Comparison of ENCODE assay signal across 8 mouse cellular contexts in the genomic region with DNA sequence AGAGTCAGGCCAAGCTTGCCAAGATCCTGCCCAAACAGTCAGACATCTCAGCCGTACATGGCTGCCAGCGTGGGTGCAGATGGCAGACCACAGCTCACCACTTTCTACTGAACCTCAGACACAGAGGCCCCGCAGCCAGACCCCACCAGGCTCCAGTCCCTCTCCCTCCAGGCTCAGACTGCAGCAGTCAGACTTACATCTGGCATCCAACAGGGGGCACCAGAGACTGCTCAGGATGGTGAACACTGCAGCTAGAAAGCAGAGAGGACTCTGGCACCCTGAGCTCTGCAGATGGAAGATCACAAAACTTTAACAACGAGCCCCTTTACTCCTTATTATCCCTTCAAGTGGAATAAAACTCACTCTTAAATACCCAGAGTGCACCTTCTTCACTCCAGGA. TPM values are rescaled to one million over a fixed set of nuclear protein-coding genes. Genes with fewer than 3 reads are reported as not detected.
DNase-seq lines count a peak whose midpoint lies in the region; ATAC-seq and TF ChIP-seq lines count a peak whose summit lies in the region.

No protein-coding gene starts in this region.

- H3K4me2 ChIP-seq in embryonic facial prominence, embryonic 13.5 days: no peak overlapping the region
- H3K4me2 ChIP-seq in heart, postnatal 0 days (ENCODE audit: low read depth, low read length): no peak overlapping the region
- no peak overlapping the region for H3K4me2 ChIP-seq in lung, embryonic 16.5 days (ENCODE audit: low read depth, low read length)

- peak; percentile 72 for TF ChIP-seq CTCF in ES-Bruce4 (IDR thresholded peaks at IDR 0.05; ENCODE audit: low read depth, low read length)
- TF ChIP-seq CTCF in heart, postnatal 0 days (IDR thresholded peaks at IDR 0.05; ENCODE audit: low read depth): peak; percentile 87

- WGBS in embryonic facial prominence, embryonic 13.5 days: 18% methylated on average over 4 of the region's 4 CpGs
- 20% methylated on average over 4 of the region's 4 CpGs for WGBS in heart, postnatal 0 days
- 15% methylated on average over 4 of the region's 4 CpGs for WGBS in large intestine, adult 2 months
- WGBS in lung, embryonic 16.5 days: 22% methylated on average over 4 of the region's 4 CpGs

- TF ChIP-seq POLR2A in ES-Bruce4 (IDR thresholded peaks at IDR 0.05; ENCODE audit: insufficient read depth, low read length): no peak

- TF ChIP-seq EP300 in ES-Bruce4 (IDR thresholded peaks at IDR 0.05; ENCODE audit: insufficient read depth, low read depth, low read length): no peak
- TF ChIP-seq EP300 in heart, postnatal 0 days (IDR thresholded peaks at IDR 0.05; ENCODE audit: low read depth): no peak

- H3K36me3 ChIP-seq in ES-Bruce4 (ENCODE audit: control insufficient read depth, insufficient read depth, low read length, poor library complexity, severe bottlenecking): no peaks in the 10 kb centered on the region
- H3K36me3 ChIP-seq in embryonic facial prominence, embryonic 13.5 days: no peaks in the 10 kb centered on the region
- no peaks in the 10 kb centered on the region for H3K36me3 ChIP-seq in heart, postnatal 0 days (replicated peaks; ENCODE audit: control insufficient read depth, insufficient read depth, low read length)
- no peaks in the 10 kb centered on the region for H3K36me3 ChIP-seq in lung, embryonic 16.5 days (ENCODE audit: control insufficient read depth, insufficient read depth, low read length)

- no peak overlapping the region for H3K9ac ChIP-seq in ES-Bruce4 (ENCODE audit: low read depth, poor library complexity, severe bottlenecking)
- H3K9ac ChIP-seq in embryonic facial prominence, embryonic 13.5 days: no peak overlapping the region
- H3K9ac ChIP-seq in heart, postnatal 0 days (replicated peaks; ENCODE audit: low read depth, low read length): no peak overlapping the region
- no peak overlapping the region for H3K9ac ChIP-seq in lung, embryonic 16.5 days (ENCODE audit: low read length)

- H3K9me3 ChIP-seq in ES-Bruce4 (replicated peaks; ENCODE audit: control insufficient read depth, insufficient read depth, low read length, poor library complexity, severe bottlenecking): no peaks in the 10 kb centered on the region
- H3K9me3 ChIP-seq in embryonic facial prominence, embryonic 13.5 days: no peaks in the 10 kb centered on the region
- no peaks in the 10 kb centered on the region for H3K9me3 ChIP-seq in heart, postnatal 0 days (replicated peaks; ENCODE audit: control insufficient read depth, low read length)
- no peaks in the 10 kb centered on the region for H3K9me3 ChIP-seq in lung, embryonic 16.5 days (ENCODE audit: control insufficient read depth, low read length)

- H3K4me1 ChIP-seq in ES-Bruce4 (ENCODE audit: control insufficient read depth, insufficient read depth, low read length): no peaks in the 10 kb centered on the region
- H3K4me1 ChIP-seq in embryonic facial prominence, embryonic 13.5 days: peaks cover 5% of the 10 kb centered on the region
- no peaks in the 10 kb centered on the region for H3K4me1 ChIP-seq in heart, postnatal 0 days (ENCODE audit: control insufficient read depth, insufficient read depth)
- H3K4me1 ChIP-seq in lung, embryonic 16.5 days (replicated peaks; ENCODE audit: control insufficient read depth, insufficient read depth, low read length): no peaks in the 10 kb centered on the region; the same call in 1 of the 2 replicates

- no peaks in the 10 kb centered on the region for H3K27me3 ChIP-seq in ES-Bruce4 (ENCODE audit: control insufficient read depth, insufficient read depth, low read length, poor library complexity, severe bottlenecking)
- H3K27me3 ChIP-seq in embryonic facial prominence, embryonic 13.5 days: peaks cover 98% of the 10 kb centered on the region
- H3K27me3 ChIP-seq in heart, postnatal 0 days (ENCODE audit: control insufficient read depth, insufficient read depth, low read length): 0 out of 2 replicates have a peak, but pooled peaks cover 5% of the 10 kb centered on the region
- H3K27me3 ChIP-seq in lung, embryonic 16.5 days (ENCODE audit: control insufficient read depth, insufficient read depth, low read depth, low read length): no peaks in the 10 kb centered on the region

- H3K27ac ChIP-seq in ES-Bruce4 (ENCODE audit: insufficient read depth, low read length): no peak overlapping the region
- H3K27ac ChIP-seq in embryonic facial prominence, embryonic 13.5 days: no peak overlapping the region
- H3K27ac ChIP-seq in heart, postnatal 0 days (ENCODE audit: low read depth): no peak overlapping the region
- H3K27ac ChIP-seq in lung, embryonic 16.5 days (ENCODE audit: low read length): no peak overlapping the region

- ATAC-seq in embryonic facial prominence, embryonic 13.5 days (ENCODE audit: insufficient number of reproducible peaks, insufficient read depth, low FRiP score, low TSS enrichment, low read depth): peak; percentile 68; the same call in 1 of the 2 replicates
- peak; percentile 73; the same call in 1 of the 2 replicates for ATAC-seq in heart, postnatal 0 days (ENCODE audit: insufficient read depth, low read depth)
- peak; percentile 64 for ATAC-seq in lung, embryonic 16.5 days (ENCODE audit: low read depth)

- no peak overlapping the region for H3K4me3 ChIP-seq in ES-Bruce4 (ENCODE audit: low read depth, low read length)
- H3K4me3 ChIP-seq in embryonic facial prominence, embryonic 13.5 days: no peak overlapping the region
- H3K4me3 ChIP-seq in heart, postnatal 0 days (ENCODE audit: low read depth, low read length): no peak overlapping the region
- H3K4me3 ChIP-seq in lung, embryonic 16.5 days (ENCODE audit: low read length): no peak overlapping the region

- peak; percentile 73 for DNase-seq in adrenal gland, postnatal 25 days
- DNase-seq in heart, postnatal 0 days (ENCODE audit: low spot score): peak; percentile 61
- DNase-seq in large intestine, adult 2 months (ENCODE audit: low read depth, low spot score): peak; percentile 2
- DNase-seq in retina, postnatal 1 day: peak; percentile 81
- DNase-seq in urinary bladder, postnatal 4 days (ENCODE audit: low spot score in 2 of 2): peak; percentile 66 to 77

RNA-seq across cellular contexts. Expression of gene Mrps22, which starts 44.3 kb away (rescaled TPM):
- polyA plus RNA-seq in ES-Bruce4 (2011; ENCODE audit: insufficient read depth, insufficient read length, low read depth, missing spikeins): 41.8 and 50.3 TPM in 2 replicates
- total RNA-seq in adrenal gland, postnatal 25 days (2021): 56.5 and 68.2 TPM in 2 replicates
- 56.5 and 58.9 TPM in 2 replicates for polyA plus RNA-seq in embryonic facial prominence, embryonic 13.5 days (2015; fragmentation: Nextera tagmentation; extraction: Ambion mirVana)
- total RNA-seq in heart, postnatal 0 days (2014; rRNA removed; ENCODE audit: low replicate concordance): 54.1 and 63.3 TPM in 2 replicates
- 46.7 and 48.6 TPM in 2 replicates for polyA plus RNA-seq in heart, postnatal 0 days (2015; fragmentation: Nextera tagmentation; extraction: Ambion mirVana)
- 15.6 and 19.2 TPM in 2 replicates for polyA plus RNA-seq in large intestine, adult 2 months (2012; rRNA removed)
- 46.2 and 51.5 TPM in 2 replicates for polyA plus RNA-seq in lung, embryonic 16.5 days (2015; fragmentation: Nextera tagmentation; extraction: Ambion mirVana)

Comparison
In these comparisons a context has a peak if more than half of its experiments do, and no peak if none do; other contexts are left out.
1. DNase-seq: peak in every context shown above with its lines; median percentile 81 in retina, postnatal 1 day; 73 in adrenal gland, postnatal 25 days; 72 in urinary bladder, postnatal 4 days; 61 in heart, postnatal 0 days; 2 in large intestine, adult 2 months.